Mouse (Mus musculus): ENCODE results near the gene Helz. TPM values are rescaled to one million over a fixed set of nuclear protein-coding genes. Genes with fewer than 3 reads are reported as not detected.

Gene Helz
- polyA plus RNA-seq, 1 experiment from 2014 or later: 17.3 TPM

- WGBS: 92% methylated on average over 4 of the region's 4 CpGs
- H3K9me3 ChIP-seq: no peaks in the 10 kb centered on the region
- no peak for ATAC-seq (ENCODE audit: insufficient read depth, low FRiP score, low read depth)
- H3K4me2 ChIP-seq: no peak overlapping the region
- no peaks in the 10 kb centered on the region; the same call in 1 of the 2 replicates for H3K4me1 ChIP-seq
- H3K9ac ChIP-seq: no peak overlapping the region
- H3K27ac ChIP-seq: no peak overlapping the region
- H3K4me3 ChIP-seq (replicated peaks): no peak overlapping the region
- H3K27me3 ChIP-seq (replicated peaks): no peaks in the 10 kb centered on the region
- H3K36me3 ChIP-seq: peaks cover 5% of the 10 kb centered on the region; the same call in 1 of the 2 replicates
These were observed 107.8 kb downstream of the Helz start for GRCm38 (mm10) chr11:107655538-107655937.

- H3K27ac ChIP-seq: no peak overlapping the region
- ATAC-seq (ENCODE audit: insufficient read depth, low FRiP score, low read depth): no peak
- no peaks in the 10 kb centered on the region for H3K27me3 ChIP-seq (replicated peaks)
- H3K36me3 ChIP-seq: peaks cover 9% of the 10 kb centered on the region; the same call in 1 of the 2 replicates
- H3K9me3 ChIP-seq: no peaks in the 10 kb centered on the region
- H3K4me1 ChIP-seq: no peaks in the 10 kb centered on the region
- no peak overlapping the region for H3K9ac ChIP-seq
- no peak overlapping the region for H3K4me3 ChIP-seq (replicated peaks)
- H3K4me2 ChIP-seq: no peak overlapping the region
- 87% methylated on average over 5 of the region's 5 CpGs for WGBS
These were observed 109.4 kb downstream of the Helz start for GRCm38 (mm10) chr11:107657117-107657516.

GRCm38 (mm10) chr11:107660452-107660851 lies 112.7 kb downstream of the Helz start:
- H3K27me3 ChIP-seq (replicated peaks): no peaks in the 10 kb centered on the region
- no peak overlapping the region for H3K4me2 ChIP-seq
- no peak overlapping the region for H3K27ac ChIP-seq
- no peaks in the 10 kb centered on the region for H3K9me3 ChIP-seq
- 92% methylated on average over 4 of the region's 4 CpGs for WGBS
- no peaks in the 10 kb centered on the region for H3K4me1 ChIP-seq
- peaks cover 21% of the 10 kb centered on the region; the same call in 1 of the 2 replicates for H3K36me3 ChIP-seq
- H3K9ac ChIP-seq: no peak overlapping the region
- H3K4me3 ChIP-seq (replicated peaks): no peak overlapping the region
- no peak for ATAC-seq (ENCODE audit: insufficient read depth, low FRiP score, low read depth)

- Histone ChIP-seq H3K27ac (no peak overlapping the region), H3K36me3 (peaks cover 23% of the 10 kb centered on the region; the same call in 1 of the 2 replicates), H3K4me3 (replicated peaks) (no peak overlapping the region), H3K9me3 (no peaks in the 10 kb centered on the region), H3K9ac (no peak overlapping the region), H3K4me1 (no peaks in the 10 kb centered on the region), H3K4me2 (no peak overlapping the region), H3K27me3 (replicated peaks) (no peaks in the 10 kb centered on the region)
- ATAC-seq (ENCODE audit: insufficient read depth, low FRiP score, low read depth): no peak
- 91% methylated on average over 5 of the region's 5 CpGs for WGBS
These were observed 114.9 kb downstream of the Helz start for GRCm38 (mm10) chr11:107662666-107663065.

- no peak for ATAC-seq (ENCODE audit: insufficient read depth, low FRiP score, low read depth)
- Histone ChIP-seq H3K27me3 (replicated peaks) (no peaks in the 10 kb centered on the region), H3K27ac (no peak overlapping the region), H3K4me1 (no peaks in the 10 kb centered on the region), H3K4me3 (replicated peaks) (no peak overlapping the region), H3K36me3 (peaks cover 38% of the 10 kb centered on the region), H3K4me2 (no peak overlapping the region), H3K9me3 (no peaks in the 10 kb centered on the region), H3K9ac (no peak overlapping the region)
- 79% methylated on average over 2 of the region's 2 CpGs for WGBS
These were observed 119.8 kb downstream of the Helz start for GRCm38 (mm10) chr11:107667542-107667941.

GRCm38 (mm10) chr11:107668223-107668622 lies 120.5 kb downstream of the Helz start:
- 85% methylated on average over 6 of the region's 6 CpGs for WGBS
- ATAC-seq (ENCODE audit: insufficient read depth, low FRiP score, low read depth): no peak
- peaks cover 41% of the 10 kb centered on the region for H3K36me3 ChIP-seq
- H3K4me1 ChIP-seq: no peaks in the 10 kb centered on the region
- H3K9ac ChIP-seq: no peak overlapping the region
- H3K27ac ChIP-seq: no peak overlapping the region
- H3K9me3 ChIP-seq: no peaks in the 10 kb centered on the region
- no peak overlapping the region for H3K4me2 ChIP-seq
- H3K4me3 ChIP-seq (replicated peaks): no peak overlapping the region
- no peaks in the 10 kb centered on the region for H3K27me3 ChIP-seq (replicated peaks)

- Histone ChIP-seq H3K27me3 (replicated peaks) (no peaks in the 10 kb centered on the region), H3K9ac (no peak overlapping the region), H3K9me3 (no peaks in the 10 kb centered on the region), H3K4me2 (no peak overlapping the region), H3K27ac (no peak overlapping the region), H3K4me3 (replicated peaks) (no peak overlapping the region), H3K36me3 (peaks cover 46% of the 10 kb centered on the region), H3K4me1 (no peaks in the 10 kb centered on the region)
- WGBS: 54% methylated on average over 4 of the region's 4 CpGs
- no peak for ATAC-seq (ENCODE audit: insufficient read depth, low FRiP score, low read depth)
These were observed 121.2 kb downstream of the Helz start for GRCm38 (mm10) chr11:107668977-107669376.

- Histone ChIP-seq H3K4me2 (no peak overlapping the region), H3K27ac (no peak overlapping the region), H3K9ac (no peak overlapping the region), H3K27me3 (replicated peaks) (no peaks in the 10 kb centered on the region), H3K36me3 (peaks cover 30% of the 10 kb centered on the region), H3K9me3 (no peaks in the 10 kb centered on the region), H3K4me3 (replicated peaks) (no peak overlapping the region), H3K4me1 (no peaks in the 10 kb centered on the region)
- ATAC-seq (ENCODE audit: insufficient read depth, low FRiP score, low read depth): no peak
- 68% methylated on average over 5 of the region's 5 CpGs for WGBS
These were observed 126.3 kb downstream of the Helz start for GRCm38 (mm10) chr11:107674006-107674405.

GRCm38 (mm10) chr11:107674601-107675000 lies 126.9 kb downstream of the Helz start:
- Histone ChIP-seq H3K4me2 (no peak overlapping the region), H3K9me3 (no peaks in the 10 kb centered on the region), H3K4me1 (no peaks in the 10 kb centered on the region), H3K36me3 (peaks cover 30% of the 10 kb centered on the region), H3K27ac (no peak overlapping the region), H3K27me3 (replicated peaks) (no peaks in the 10 kb centered on the region), H3K4me3 (replicated peaks) (no peak overlapping the region), H3K9ac (no peak overlapping the region)
- ATAC-seq (ENCODE audit: insufficient read depth, low FRiP score, low read depth): no peak
- 83% methylated on average over 8 of the region's 8 CpGs for WGBS

GRCm38 (mm10) chr11:107675246-107675645 lies 127.5 kb downstream of the Helz start:
- H3K4me1 ChIP-seq: no peaks in the 10 kb centered on the region
- WGBS: 87% methylated on average over 10 of the region's 10 CpGs
- no peaks in the 10 kb centered on the region for H3K27me3 ChIP-seq (replicated peaks)
- no peak for ATAC-seq (ENCODE audit: insufficient read depth, low FRiP score, low read depth)
- H3K9ac ChIP-seq: no peak overlapping the region
- H3K9me3 ChIP-seq: no peaks in the 10 kb centered on the region
- H3K4me2 ChIP-seq: no peak overlapping the region
- H3K27ac ChIP-seq: no peak overlapping the region
- no peak overlapping the region for H3K4me3 ChIP-seq (replicated peaks)
- peaks cover 25% of the 10 kb centered on the region for H3K36me3 ChIP-seq

- Histone ChIP-seq H3K4me1 (no peaks in the 10 kb centered on the region), H3K36me3 (peaks cover 15% of the 10 kb centered on the region), H3K9me3 (no peaks in the 10 kb centered on the region), H3K9ac (no peak overlapping the region), H3K4me3 (replicated peaks) (no peak overlapping the region), H3K27me3 (replicated peaks) (no peaks in the 10 kb centered on the region), H3K27ac (no peak overlapping the region), H3K4me2 (no peak overlapping the region)
- ATAC-seq (ENCODE audit: insufficient read depth, low FRiP score, low read depth): no peak
- 56% methylated on average over 17 of the region's 17 CpGs for WGBS
These were observed 128.6 kb downstream of the Helz start for GRCm38 (mm10) chr11:107676207-107676940.

- Histone ChIP-seq H3K36me3 (peaks cover 12% of the 10 kb centered on the region; the same call in 1 of the 2 replicates), H3K4me1 (no peaks in the 10 kb centered on the region), H3K27me3 (replicated peaks) (no peaks in the 10 kb centered on the region), H3K4me3 (replicated peaks) (no peak overlapping the region), H3K4me2 (no peak overlapping the region), H3K9me3 (no peaks in the 10 kb centered on the region), H3K27ac (no peak overlapping the region), H3K9ac (no peak overlapping the region)
- no peak for ATAC-seq (ENCODE audit: insufficient read depth, low FRiP score, low read depth)
- WGBS: 81% methylated on average over 9 of the region's 9 CpGs
These were observed 135.1 kb downstream of the Helz start for GRCm38 (mm10) chr11:107682694-107683355.
